Mouse (Mus musculus): ENCODE results near the gene Hemk1. TPM values are rescaled to one million over a fixed set of nuclear protein-coding genes. Genes with fewer than 3 reads are reported as not detected.

Gene Hemk1
- polyA plus RNA-seq, 1 experiment from 2014 or later, result 2.6 TPM

DNA sequence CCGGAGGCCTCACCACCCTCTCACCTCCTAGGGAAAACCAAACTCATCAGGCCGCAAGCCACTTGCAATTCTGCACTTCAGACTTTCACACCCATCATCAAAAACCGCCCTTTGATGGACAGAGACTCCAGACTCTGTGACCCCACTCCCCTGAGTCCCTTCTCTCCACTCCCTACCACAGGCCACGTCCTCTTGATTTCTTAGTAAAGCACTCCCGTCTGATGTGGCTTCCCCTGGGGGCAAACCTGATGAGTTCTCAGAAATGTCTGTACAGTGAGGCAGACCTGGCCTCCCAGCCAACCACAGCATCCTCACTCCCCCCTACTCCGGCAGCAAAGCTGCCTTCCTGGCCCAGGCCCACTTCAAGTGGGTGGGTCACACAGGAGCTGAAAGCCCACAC, 3.8 kb downstream of the Hemk1 start:
- no peaks in the 10 kb centered on the region for H3K36me3 ChIP-seq (ENCODE audit: inconsistent target)
- H3K4me3 ChIP-seq (ENCODE audit: inconsistent target), result no peak overlapping the region
- H3K79me2 ChIP-seq (ENCODE audit: inconsistent target), result no peaks in the 10 kb centered on the region
- no peak overlapping the region for H3K27ac ChIP-seq
- 87% methylated on average over 6 of the region's 6 CpGs for WGBS (ENCODE audit: missing documents)

DNA sequence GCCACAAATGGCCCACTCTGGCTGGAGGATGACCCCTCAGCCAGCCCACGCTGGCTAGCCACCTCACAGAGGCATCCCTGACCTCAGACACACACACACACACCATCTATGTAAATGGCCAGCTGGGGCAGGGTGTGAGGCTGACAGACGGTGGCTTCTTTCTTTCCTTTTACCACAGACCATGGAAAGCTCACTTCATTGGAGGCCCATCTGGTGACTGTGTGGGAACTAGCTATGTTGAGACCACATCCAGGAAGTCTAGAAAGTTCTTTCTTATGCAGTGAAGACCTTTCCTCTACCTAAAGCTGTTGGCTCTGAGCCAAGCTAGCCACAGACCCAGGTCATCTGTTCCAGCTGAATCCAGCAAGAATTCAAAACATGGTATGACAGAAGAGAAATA, 4.5 kb downstream of the Hemk1 start:
- WGBS (ENCODE audit: missing documents), result 69% methylated on average over 1 of the region's 2 CpGs
- Histone ChIP-seq H3K27ac (no peak overlapping the region), H3K4me3 (ENCODE audit: inconsistent target) (no peak overlapping the region), H3K36me3 (ENCODE audit: inconsistent target) (no peaks in the 10 kb centered on the region), H3K79me2 (ENCODE audit: inconsistent target) (no peaks in the 10 kb centered on the region)

DNA sequence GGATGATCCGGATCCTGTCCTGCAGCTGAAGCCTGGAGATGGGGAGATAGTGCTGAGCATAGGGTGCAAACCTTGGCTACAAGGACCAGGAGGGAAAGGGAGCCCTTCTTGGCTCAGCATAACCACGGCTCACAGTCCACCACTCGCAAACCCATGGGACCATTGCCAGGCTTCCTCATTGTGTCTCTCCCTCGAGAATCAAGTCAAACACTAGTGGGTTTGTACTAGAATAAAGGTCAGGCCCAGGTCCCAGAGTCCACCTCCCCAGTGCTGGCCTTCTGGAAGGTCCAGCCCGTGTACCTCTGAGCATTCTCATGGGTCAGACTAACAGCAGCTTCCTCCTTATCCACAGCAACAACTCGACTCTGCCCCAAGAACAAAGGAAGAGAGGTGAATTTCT, 7.4 kb downstream of the Hemk1 start:
- Histone ChIP-seq H3K79me2 (ENCODE audit: inconsistent target) (no peaks in the 10 kb centered on the region), H3K36me3 (ENCODE audit: inconsistent target) (no peaks in the 10 kb centered on the region), H3K4me3 (ENCODE audit: inconsistent target) (no peak overlapping the region), H3K27ac (no peak overlapping the region)
- 67% methylated on average over 6 of the region's 6 CpGs for WGBS (ENCODE audit: missing documents)

DNA sequence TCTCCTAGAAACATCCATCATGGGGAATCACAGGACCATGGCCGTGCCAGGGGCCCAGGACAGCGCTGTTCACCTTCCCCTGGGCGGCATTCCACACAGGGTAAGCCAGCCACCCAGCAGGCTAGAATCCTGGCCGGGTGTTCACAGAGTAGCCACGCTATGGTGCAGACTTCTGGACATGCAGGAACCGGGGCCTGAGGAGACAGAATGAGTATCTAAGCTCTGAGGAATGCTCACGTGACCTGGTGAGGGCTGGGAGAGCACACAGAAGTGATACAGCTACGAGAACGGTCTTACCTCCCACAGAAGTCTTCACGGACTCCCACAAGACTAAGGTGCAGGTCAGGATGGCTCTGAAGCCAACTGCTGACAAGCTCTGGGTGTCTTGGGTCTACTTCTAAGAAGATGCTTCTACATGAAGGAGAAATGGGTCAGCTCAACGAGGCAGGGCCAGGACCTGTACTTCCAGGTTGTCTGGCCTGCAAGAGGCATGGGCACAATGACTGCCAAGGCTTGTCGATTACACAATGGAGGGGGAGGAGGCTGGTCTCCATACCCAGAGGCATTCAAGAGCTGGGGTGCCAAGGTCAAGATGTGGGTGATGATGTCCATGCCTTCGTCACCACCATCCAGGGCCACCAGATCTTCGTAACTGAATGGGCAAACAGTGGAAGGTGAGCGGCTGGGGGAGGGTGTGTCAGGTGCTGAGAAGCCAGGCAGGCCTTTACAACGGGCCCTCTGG, 10.1 kb downstream of the Hemk1 start:
- 93% methylated on average over 15 of the region's 16 CpGs for WGBS (ENCODE audit: missing documents)
- no peak overlapping the region for H3K4me3 ChIP-seq (ENCODE audit: inconsistent target)
- no peak overlapping the region for H3K27ac ChIP-seq
- H3K79me2 ChIP-seq (ENCODE audit: inconsistent target), result no peaks in the 10 kb centered on the region
- H3K36me3 ChIP-seq (ENCODE audit: inconsistent target), result no peaks in the 10 kb centered on the region

DNA sequence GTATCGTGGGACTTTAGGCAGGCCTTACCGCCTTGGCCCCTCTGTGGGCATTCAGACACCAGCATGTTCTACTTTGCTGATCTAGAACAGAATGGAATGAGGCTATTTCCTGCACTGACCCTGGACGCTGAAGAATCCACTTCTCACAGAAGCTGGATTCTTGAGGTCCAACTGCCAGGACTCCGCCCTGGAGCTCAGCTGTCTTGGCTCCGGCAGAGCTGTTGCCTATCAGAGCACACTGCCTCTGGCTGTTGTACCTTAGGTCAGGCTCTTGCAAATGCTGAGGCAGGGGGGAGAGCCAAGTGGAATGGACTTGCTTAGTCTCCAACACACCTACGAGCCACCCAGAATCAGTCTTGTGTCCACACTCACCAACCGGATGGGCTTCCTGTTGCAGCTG, 12.2 kb downstream of the Hemk1 start:
- H3K79me2 ChIP-seq (ENCODE audit: inconsistent target), result no peaks in the 10 kb centered on the region
- 86% methylated on average over 7 of the region's 7 CpGs for WGBS (ENCODE audit: missing documents)
- no peak overlapping the region for H3K27ac ChIP-seq
- no peak overlapping the region for H3K4me3 ChIP-seq (ENCODE audit: inconsistent target)
- H3K36me3 ChIP-seq (ENCODE audit: inconsistent target), result no peaks in the 10 kb centered on the region

DNA sequence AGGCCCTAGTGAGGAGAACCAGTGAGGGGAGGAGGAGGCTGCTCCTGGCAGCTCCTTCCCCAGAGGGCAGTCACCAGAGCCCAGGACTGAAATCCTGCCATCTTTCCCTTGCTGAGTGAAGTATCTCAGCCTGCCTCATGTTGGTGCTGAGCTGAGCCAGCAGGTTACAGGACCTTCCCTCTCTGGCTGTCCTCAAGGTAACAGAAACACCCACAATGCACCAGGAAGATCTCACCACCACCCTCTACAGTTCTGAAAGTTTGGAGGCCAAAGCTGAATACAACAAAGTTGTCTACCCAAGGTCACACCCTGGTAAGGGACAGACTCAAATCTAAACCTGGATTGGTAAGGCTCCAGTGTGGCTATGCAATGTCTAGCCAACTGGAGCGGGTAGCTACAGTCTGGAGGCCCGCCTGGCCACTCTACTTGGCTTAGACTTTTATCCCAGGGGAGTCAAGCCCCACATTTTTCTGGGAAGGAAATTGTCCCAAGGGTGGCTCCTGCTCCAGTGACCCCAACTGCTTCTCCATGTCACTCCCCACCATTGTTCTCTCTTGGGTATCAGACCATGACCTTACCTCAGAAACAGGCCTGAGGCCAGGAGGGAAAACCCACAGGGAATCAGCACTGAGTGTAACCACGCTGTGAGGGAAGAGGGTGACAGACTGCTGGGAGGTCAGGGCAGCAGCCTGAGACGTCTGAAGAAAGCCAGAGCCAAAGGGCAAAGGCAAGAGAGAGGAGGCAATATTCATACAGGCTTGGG, 13.2 kb downstream of the Hemk1 start:
- H3K79me2 ChIP-seq (ENCODE audit: inconsistent target), result no peaks in the 10 kb centered on the region
- 76% methylated on average over 4 of the region's 4 CpGs for WGBS (ENCODE audit: missing documents)

DNA sequence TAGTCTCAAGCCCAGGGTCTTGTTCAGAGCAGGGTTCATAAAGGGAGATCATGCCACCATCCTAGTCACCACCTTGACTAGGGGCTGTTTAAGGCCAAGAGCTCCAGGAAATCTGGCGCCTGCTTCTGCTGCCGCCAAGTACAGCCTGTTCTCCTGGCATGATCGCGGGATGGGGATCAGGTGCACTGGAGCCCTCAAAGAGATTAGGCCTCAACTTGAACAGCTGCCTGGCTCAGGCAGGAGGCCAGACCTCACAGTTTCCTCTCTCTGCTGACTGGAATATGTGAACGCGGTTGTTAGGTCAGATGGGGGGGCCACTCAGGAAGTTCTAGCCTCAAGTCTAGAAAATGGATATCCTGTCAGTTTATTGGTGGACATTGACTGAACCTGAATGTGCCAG, 14.6 kb downstream of the Hemk1 start:
- WGBS (ENCODE audit: missing documents), result 25% methylated on average over 6 of the region's 6 CpGs
- Histone ChIP-seq H3K36me3 (ENCODE audit: inconsistent target) (no peaks in the 10 kb centered on the region), H3K79me2 (ENCODE audit: inconsistent target) (no peaks in the 10 kb centered on the region), H3K4me3 (ENCODE audit: inconsistent target) (no peak overlapping the region), H3K27ac (no peak overlapping the region)

More for the DNA sequence above, 13.2 kb downstream of the Hemk1 start:
- no peak overlapping the region for H3K27ac ChIP-seq
- no peak overlapping the region for H3K4me3 ChIP-seq (ENCODE audit: inconsistent target)
- H3K36me3 ChIP-seq (ENCODE audit: inconsistent target), result no peaks in the 10 kb centered on the region

DNA sequence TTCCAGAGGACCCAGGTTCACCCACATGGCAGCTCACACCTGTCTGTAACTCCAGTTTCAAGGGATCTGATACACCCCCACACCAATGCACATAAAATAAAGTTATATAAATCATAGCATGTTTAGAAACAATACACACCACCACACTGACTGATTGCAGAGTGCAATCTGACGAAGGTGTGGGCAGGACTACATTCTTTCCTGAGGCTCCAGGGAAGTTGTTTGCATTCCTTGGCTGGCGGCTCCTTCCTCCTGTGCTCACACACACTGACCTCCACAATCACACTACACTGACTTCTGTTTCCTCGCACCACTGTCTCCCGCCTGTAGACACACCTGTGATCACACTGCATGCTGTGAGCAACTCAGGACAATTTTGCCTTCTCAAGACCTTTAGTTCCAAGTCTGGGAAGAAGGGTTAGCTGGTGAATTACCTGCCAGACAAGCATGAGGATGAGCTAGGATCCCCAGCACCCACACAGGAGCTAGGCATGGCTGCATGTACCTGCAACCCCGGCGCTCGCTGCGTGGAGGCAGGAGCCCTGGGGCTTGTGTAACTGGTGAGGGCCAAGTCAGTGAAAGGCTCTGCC, 15.6 kb downstream of the Hemk1 start:
- Histone ChIP-seq H3K36me3 (ENCODE audit: inconsistent target) (no peaks in the 10 kb centered on the region), H3K4me3 (ENCODE audit: inconsistent target) (no peak overlapping the region), H3K27ac (no peak overlapping the region), H3K79me2 (ENCODE audit: inconsistent target) (no peaks in the 10 kb centered on the region)
- WGBS (ENCODE audit: missing documents), result 91% methylated on average over 8 of the region's 8 CpGs

DNA sequence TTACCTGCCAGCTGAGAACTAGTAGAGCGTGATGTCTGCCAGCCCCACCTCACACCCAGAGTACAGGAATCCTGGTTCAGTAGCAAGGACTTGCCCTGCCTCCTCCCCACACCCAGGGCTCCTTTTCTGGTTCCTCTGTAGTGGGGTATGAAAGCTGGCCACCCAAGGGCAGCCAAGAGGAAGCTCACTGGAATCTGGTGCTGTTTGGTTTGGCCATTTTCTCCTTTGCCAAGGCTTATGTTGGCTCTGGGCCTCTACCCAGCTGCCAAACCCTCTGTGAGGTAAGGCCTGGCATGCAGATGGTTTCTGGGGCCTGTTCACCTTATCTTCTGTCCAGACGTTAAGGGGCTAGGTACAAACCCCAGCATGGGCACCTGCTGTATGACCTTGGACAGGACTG, 22.4 kb downstream of the Hemk1 start:
- 85% methylated on average over 2 of the region's 2 CpGs for WGBS (ENCODE audit: missing documents)
- no peaks in the 10 kb centered on the region for H3K36me3 ChIP-seq (ENCODE audit: inconsistent target)
- H3K79me2 ChIP-seq (ENCODE audit: inconsistent target), result no peaks in the 10 kb centered on the region
- no peak overlapping the region for H3K27ac ChIP-seq
- H3K4me3 ChIP-seq (ENCODE audit: inconsistent target), result no peak overlapping the region

DNA sequence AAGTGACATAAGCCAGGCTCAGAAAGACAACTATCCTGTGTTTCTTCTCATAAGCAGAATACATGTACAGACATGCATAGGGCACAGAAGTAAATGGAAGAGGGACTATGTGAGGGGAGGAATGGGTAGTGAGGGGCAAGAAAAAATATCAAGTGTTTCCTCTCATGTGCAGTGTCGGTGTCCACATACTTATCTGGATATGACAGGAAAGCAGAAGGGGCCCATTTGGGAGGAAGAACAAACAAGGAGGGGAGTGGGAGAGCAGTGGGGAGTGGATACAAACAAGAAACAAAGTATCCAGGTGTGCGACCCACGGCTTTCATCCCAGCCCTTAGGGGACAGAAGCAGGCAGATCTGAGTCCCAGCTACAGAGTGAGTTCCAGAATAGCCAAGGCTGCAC, 24.2 kb downstream of the Hemk1 start:
- Histone ChIP-seq H3K36me3 (ENCODE audit: inconsistent target) (no peaks in the 10 kb centered on the region), H3K4me3 (ENCODE audit: inconsistent target) (no peak overlapping the region), H3K27ac (no peak overlapping the region), H3K79me2 (ENCODE audit: inconsistent target) (no peaks in the 10 kb centered on the region)
- WGBS (ENCODE audit: missing documents), result 73% methylated on average over 3 of the region's 3 CpGs

DNA sequence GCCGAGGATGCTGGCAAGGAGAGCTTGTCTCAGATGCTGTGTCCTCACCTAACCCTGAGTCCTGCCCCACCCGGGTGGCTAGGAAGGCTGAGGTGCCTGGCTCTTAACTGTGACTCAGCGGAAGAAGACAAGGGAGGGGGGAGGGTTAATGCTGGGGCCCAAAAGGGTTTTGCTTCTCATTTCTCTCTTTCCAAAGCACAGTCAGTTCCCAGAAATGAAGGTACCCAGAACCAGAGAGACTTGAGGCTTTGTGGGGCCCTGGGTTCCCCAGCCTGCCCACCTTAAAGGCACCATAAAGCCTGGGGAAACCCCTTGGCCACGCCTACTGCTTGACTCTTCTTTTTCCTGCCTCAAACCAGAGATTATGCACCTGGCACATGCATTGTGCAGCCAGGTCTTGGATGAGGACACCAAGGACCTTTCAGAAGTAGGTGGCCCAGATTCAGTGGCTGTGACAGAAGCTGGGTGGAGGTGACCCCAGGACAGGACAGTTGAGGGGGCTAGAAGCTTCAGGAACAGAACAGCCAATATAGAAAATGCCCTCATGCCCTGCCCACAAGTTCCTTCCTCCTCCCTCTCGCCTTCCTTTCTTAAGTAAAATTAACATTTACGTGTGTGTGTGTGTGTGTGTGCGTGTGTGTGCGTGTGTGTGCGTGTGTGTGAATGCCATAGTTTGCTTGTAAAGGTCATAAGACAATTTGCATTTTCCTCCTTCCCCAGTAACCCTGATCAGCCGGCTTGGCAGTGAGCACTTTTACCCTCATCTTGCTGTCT, 25.2 kb downstream of the Hemk1 start:
- Histone ChIP-seq H3K79me2 (ENCODE audit: inconsistent target) (no peaks in the 10 kb centered on the region), H3K27ac (peak overlapping the region; percentile 97), H3K36me3 (ENCODE audit: inconsistent target) (no peaks in the 10 kb centered on the region), H3K4me3 (ENCODE audit: inconsistent target) (no peak overlapping the region)
- 0% methylated on average over 5 of the region's 10 CpGs for WGBS (ENCODE audit: missing documents)

DNA sequence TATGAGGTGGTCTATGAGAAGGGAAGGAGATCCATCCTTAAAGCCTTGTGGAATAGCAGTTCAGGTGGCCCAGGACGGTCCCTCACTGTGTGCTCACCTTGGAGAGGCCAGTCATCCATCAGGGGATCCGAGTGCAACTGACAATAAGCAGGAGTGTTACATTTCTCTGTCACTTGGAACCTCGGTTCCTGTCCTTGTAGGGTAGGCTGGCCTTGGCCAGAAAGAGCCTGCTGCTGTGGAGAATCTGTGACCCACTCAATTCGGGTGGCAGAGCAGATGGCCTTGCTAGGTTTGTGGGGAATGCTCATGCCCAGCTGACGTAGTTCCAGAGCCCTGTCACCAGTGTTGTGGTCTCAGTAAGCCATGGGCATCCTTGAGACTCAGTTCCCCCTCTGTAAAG, 28.6 kb downstream of the Hemk1 start:
- H3K27ac ChIP-seq, result no peak overlapping the region
- H3K4me3 ChIP-seq (ENCODE audit: inconsistent target), result no peak overlapping the region
- 81% methylated on average over 5 of the region's 5 CpGs for WGBS (ENCODE audit: missing documents)
- no peaks in the 10 kb centered on the region for H3K79me2 ChIP-seq (ENCODE audit: inconsistent target)
- H3K36me3 ChIP-seq (ENCODE audit: inconsistent target), result no peaks in the 10 kb centered on the region

DNA sequence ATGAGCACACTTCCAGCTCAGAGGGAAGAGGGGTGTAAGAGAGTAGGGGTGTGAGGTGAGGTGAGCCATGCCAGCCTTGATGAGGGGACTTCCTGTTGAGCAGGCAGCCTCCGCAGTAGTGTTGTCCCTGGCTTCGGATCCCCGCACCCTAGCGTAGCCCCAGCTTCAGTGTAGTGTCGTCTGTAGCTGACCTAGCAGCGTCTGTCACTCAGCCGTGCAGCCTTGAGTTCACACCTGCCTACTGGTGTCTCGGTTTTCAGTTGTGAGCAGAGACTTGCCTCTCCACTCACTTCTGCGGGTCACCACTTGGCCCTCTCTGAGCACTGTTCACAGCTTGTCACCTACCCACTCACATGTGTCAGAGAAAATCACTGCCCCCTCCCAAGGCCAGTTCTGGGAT, 29.0 kb downstream of the Hemk1 start:
- 91% methylated on average over 9 of the region's 9 CpGs for WGBS (ENCODE audit: missing documents)
- Histone ChIP-seq H3K79me2 (ENCODE audit: inconsistent target) (no peaks in the 10 kb centered on the region), H3K4me3 (ENCODE audit: inconsistent target) (no peak overlapping the region), H3K27ac (no peak overlapping the region), H3K36me3 (ENCODE audit: inconsistent target) (no peaks in the 10 kb centered on the region)

DNA sequence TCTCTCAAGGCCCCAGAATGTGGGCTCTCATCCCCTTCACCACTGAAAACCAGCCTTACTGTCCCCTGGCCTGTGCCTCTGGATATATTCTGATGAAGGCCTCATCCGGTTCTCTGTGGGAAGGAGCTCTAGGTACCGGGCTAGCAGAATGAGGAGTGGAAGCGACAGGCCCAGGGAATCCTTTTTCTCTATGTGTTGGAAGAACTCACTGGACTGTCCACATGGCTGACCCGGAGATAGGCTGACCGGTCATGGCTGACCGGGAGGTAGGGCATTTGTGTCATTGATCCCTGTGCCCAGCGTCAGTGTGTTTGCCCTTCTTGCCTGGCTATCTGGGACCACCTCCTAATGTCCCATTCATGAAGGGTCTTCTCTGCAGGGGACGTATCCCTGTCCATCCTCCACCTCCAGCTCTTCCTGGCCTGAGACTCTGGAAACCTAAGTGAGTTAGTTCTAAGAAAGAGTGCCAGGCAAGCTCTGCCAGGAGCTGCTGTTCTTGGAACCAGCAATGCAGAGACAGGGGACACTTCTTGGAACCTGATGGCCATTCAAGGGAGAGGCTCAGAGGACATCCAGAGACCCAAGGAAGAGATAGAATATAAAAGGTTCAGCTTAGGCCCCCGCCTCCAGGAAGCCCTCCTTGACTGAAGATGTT, 29.7 kb downstream of the Hemk1 start:
- H3K36me3 ChIP-seq (ENCODE audit: inconsistent target), result no peaks in the 10 kb centered on the region
- no peak overlapping the region for H3K4me3 ChIP-seq (ENCODE audit: inconsistent target)
- H3K27ac ChIP-seq, result no peak overlapping the region
- H3K79me2 ChIP-seq (ENCODE audit: inconsistent target), result no peaks in the 10 kb centered on the region
- WGBS (ENCODE audit: missing documents), result 95% methylated on average over 9 of the region's 9 CpGs

Data from macrophage (primary cell).